Mouse (Mus musculus) forebrain, embryonic 13.5 days (tissue): Measurements from ENCODE around the gene Epb42. TPM values are rescaled to one million over a fixed set of nuclear protein-coding genes. Genes with fewer than 3 reads are reported as not detected.
"Not testable (repeated sequence)": the region's sequence is repeated elsewhere in the genome, so short reads cannot be mapped to it uniquely, and the experiment has no call there.

Source experiments
- ATAC-seq: fragments of 200-750 bp; cut with Nextera tagmentation; 2 replicates; pipeline ENCODE4 v1.8.0; 2017
- H3K27ac ChIP-seq: fragments of 300-500 bp; sonication (generic); 2 replicates; pipeline ENCODE4 v1.5.1; 2015; ENCODE audit warnings: inconsistent platforms, mild to moderate bottlenecking, moderate library complexity
- H3K27me3 ChIP-seq: fragments of 300-500 bp; sonication (generic); 2 replicates; pipeline ENCODE4 v1.6.1; 2015; ENCODE audit warnings: mild to moderate bottlenecking, inconsistent platforms
- H3K36me3 ChIP-seq: fragments of 300-500 bp; sonication (generic); 2 replicates; pipeline ENCODE4 v1.6.1; 2015; ENCODE audit warnings: mild to moderate bottlenecking, inconsistent platforms; ENCODE audit not compliant: poor library complexity, severe bottlenecking
- H3K4me1 ChIP-seq: fragments of 300-500 bp; sonication (generic); 2 replicates; pipeline ENCODE4 v1.6.1; 2015; ENCODE audit warnings: inconsistent platforms
- H3K4me2 ChIP-seq: fragments of 300-500 bp; sonication (generic); 2 replicates; pipeline ENCODE4 v1.6.1; 2015; ENCODE audit warnings: inconsistent platforms, mild to moderate bottlenecking, moderate library complexity
- H3K4me3 ChIP-seq: fragments of 300-500 bp; sonication (generic); 2 replicates; pipeline ENCODE4 v1.5.1; 2015; ENCODE audit warnings: mild to moderate bottlenecking, inconsistent platforms
- H3K9ac ChIP-seq: fragments of 300-500 bp; sonication (generic); 2 replicates; pipeline ENCODE4 v1.6.1; 2015; ENCODE audit warnings: mild to moderate bottlenecking, inconsistent platforms
- H3K9me3 ChIP-seq: fragments of 300-500 bp; sonication (generic); replicated peaks from 2 replicates; pipeline ENCODE4 v1.6.1; 2016; ENCODE audit warnings: inconsistent platforms
- WGBS: fragments of 180-500 bp; shearing (Covaris S2); methylation state at CpG from one replicate; pipeline ENCODE4 v1.1.7; 2015; 5-methylcytosine and 5-hydroxymethylcytosine counted together
- microRNA-seq: library from miRNA; unstranded; fragments of <30 nt; microRNA quantifications from one replicate; pipeline ENCODE4, GENCODE M21; 2016
- polyA plus RNA-seq: library from polyadenylated mRNA; unstranded; fragments of >200 nt; fragmentation: Nextera tagmentation; extraction: Ambion mirVana; gene quantifications from 2 replicates; pipeline ENCODE4 v1.2.1, GENCODE M21; 2015

Epb42 gene
- polyA plus RNA-seq, 1 experiment from 2014 or later = 0.67 TPM

GRCm38 (mm10) chr2:120976990-120977925 is 59.6 kb downstream of the Epb42 start, which contains the start of gene Tmem62:
TSS of gene Tmem62 (plus strand) at chr2:120977017.
- ATAC-seq = peak; percentile 72
- no peak within 1 kb of the TSS; the same call in none of the 2 replicates for H3K27ac ChIP-seq
- no peaks in the 10 kb centered on the region for H3K36me3 ChIP-seq
- WGBS = 1% methylated on average over 66 of the region's 71 CpGs
- H3K4me3 ChIP-seq = peak within 1 kb of the TSS; percentile 71
- H3K9ac ChIP-seq = peak within 1 kb of the TSS; percentile 79
- no peaks in the 10 kb centered on the region for H3K27me3 ChIP-seq
- H3K9me3 ChIP-seq = no peaks in the 10 kb centered on the region
- 0 out of 2 replicates have a peak, but pooled peaks cover 9% of the 10 kb centered on the region for H3K4me1 ChIP-seq
- peak within 1 kb of the TSS; percentile 93 for H3K4me2 ChIP-seq

GRCm38 (mm10) chr2:120976308-120976707 is 60.6 kb downstream of the Epb42 start:
- Histone ChIP-seq H3K4me3 (no peak overlapping the region), H3K27me3 (no peaks in the 10 kb centered on the region), H3K36me3 (no peaks in the 10 kb centered on the region), H3K9ac (no peak overlapping the region), H3K27ac (no peak overlapping the region), H3K4me2 (0 out of 2 replicates have a peak overlapping the region, but pooled peaks have one; percentile 19), H3K4me1 (0 out of 2 replicates have a peak, but pooled peaks cover 10% of the 10 kb centered on the region), H3K9me3 (no peaks in the 10 kb centered on the region)
- WGBS = 48% methylated on average over 4 of the region's 4 CpGs
- ATAC-seq = no peak

DNA sequence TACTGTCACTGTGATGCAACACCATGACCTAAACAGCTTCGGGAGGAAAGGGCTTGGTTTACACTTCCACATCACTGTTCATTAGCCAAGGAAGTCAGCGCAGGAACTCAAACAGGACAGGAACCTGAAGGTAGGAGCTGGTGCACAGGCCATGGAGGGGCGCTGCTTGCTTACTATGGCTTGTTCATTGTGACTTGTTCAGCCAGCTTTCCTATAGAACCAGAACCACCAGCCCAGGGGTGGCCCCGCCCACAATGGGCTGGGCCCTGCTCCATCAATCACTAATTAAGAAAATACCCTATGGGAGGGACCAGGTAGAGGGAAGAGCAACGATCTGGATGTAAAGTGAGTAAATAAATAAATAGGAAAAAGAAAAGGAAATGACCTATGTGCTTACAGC is 63.9 kb downstream of the Epb42 start:
- H3K9me3 ChIP-seq = no peaks in the 10 kb centered on the region
- no peaks in the 10 kb centered on the region for H3K27me3 ChIP-seq
- peaks cover 29% of the 10 kb centered on the region for H3K4me1 ChIP-seq
- no peak overlapping the region for H3K4me3 ChIP-seq
- H3K36me3 ChIP-seq = no peaks in the 10 kb centered on the region
- H3K27ac ChIP-seq = no peak overlapping the region
- 15% methylated on average over 5 of the region's 5 CpGs for WGBS
- no peak for ATAC-seq
- H3K4me2 ChIP-seq = no peak overlapping the region
- no peak overlapping the region for H3K9ac ChIP-seq

GRCm38 (mm10) chr2:120972257-120972656 is 64.6 kb downstream of the Epb42 start:
- not testable (repeated sequence) for ATAC-seq, H3K4me2 ChIP-seq, H3K27ac ChIP-seq, H3K27me3 ChIP-seq, H3K9me3 ChIP-seq, H3K9ac ChIP-seq, H3K36me3 ChIP-seq, H3K4me3 ChIP-seq
- H3K4me1 ChIP-seq = peaks cover 24% of the 10 kb centered on the region
- 96% methylated on average over 8 of the region's 8 CpGs for WGBS

- H3K4me2 ChIP-seq = no peak overlapping the region
Observed at GRCm38 (mm10) chr2:120971766-120972165, 65.1 kb downstream of the Epb42 start.

DNA sequence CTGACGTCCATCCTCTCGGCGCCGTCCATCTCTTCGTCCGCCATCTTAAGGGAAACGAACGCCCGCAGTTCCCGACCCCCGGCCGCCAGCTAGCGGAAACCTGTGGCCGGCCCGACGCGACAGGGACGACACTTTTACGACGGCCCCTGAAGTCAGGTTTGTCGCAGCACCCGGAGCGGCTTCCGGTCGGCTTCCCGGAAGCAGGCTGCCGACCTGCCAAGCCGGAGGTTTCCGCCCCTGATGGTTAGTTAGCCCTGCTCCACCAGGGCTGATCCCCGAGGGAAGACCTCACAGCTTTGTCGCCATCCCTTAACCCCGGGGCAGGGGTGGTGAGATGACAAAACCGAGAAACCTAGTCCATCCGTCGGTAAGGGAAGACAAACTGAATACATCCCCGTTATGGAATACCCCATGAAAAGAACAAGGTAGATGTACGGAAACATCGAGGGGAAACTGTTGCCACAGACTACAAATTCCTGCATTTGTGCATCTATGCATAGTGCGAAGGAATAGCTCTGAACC is 66.3 kb downstream of the Epb42 start, which contains the start of gene Ubr1:
TSS of gene Ubr1 (minus strand) at position 157 of the 522 bp plus-strand sequence.
- ATAC-seq = peak; percentile 88
- Histone ChIP-seq H3K36me3 (no peaks in the 10 kb centered on the region), H3K27me3 (no peaks in the 10 kb centered on the region), H3K4me2 (peak within 1 kb of the TSS; percentile 70), H3K9me3 (no peaks in the 10 kb centered on the region), H3K4me3 (peak within 1 kb of the TSS; percentile 84), H3K27ac (peak within 1 kb of the TSS; percentile 85), H3K9ac (peak within 1 kb of the TSS; percentile 85), H3K4me1 (peaks cover 28% of the 10 kb centered on the region)
- under 1% methylated on average over 39 of the region's 39 CpGs for WGBS

More at GRCm38 (mm10) chr2:120971766-120972165, 65.1 kb downstream of the Epb42 start:
- Histone ChIP-seq H3K9ac (no peak overlapping the region), H3K27me3 (no peaks in the 10 kb centered on the region), H3K4me3 (no peak overlapping the region), H3K27ac (no peak overlapping the region), H3K9me3 (no peaks in the 10 kb centered on the region), H3K4me1 (peaks cover 26% of the 10 kb centered on the region), H3K36me3 (no peaks in the 10 kb centered on the region)
- no peak for ATAC-seq
- 92% methylated on average over 4 of the region's 4 CpGs for whole genome bisulfite sequencing

DNA sequence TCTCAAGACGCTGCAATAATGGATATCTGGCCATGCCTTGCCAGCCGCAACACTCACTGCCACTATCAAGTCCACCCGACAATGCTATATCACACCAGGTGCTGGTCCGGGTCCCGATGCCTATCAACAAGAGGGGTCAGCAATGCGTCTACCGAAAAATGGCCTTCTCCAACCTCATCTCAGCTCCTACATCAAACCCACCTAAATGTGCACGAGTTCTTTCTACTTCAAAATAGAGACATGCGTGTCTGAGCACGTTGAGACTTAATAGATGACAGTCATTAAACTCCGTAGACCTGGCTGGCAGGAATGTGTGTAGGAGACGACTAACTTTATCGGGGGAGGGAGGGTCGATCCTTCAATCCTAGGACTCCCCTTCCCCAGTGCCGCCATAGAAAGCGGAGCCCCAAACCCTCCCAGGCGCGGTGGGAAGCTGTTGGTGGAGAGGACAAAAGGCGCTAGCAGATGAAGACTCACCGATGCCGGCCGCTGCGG is 66.8 kb downstream of the Epb42 start:
- peak overlapping the region; percentile 85 for H3K27ac ChIP-seq
- under 1% methylated on average over 23 of the region's 23 CpGs for WGBS
- H3K4me1 ChIP-seq = peaks cover 28% of the 10 kb centered on the region
- H3K4me2 ChIP-seq = peak overlapping the region; percentile 70
- H3K4me3 ChIP-seq = peak overlapping the region; percentile 84
- H3K36me3 ChIP-seq = no peaks in the 10 kb centered on the region
- H3K9ac ChIP-seq = peak overlapping the region; percentile 85
- no peaks in the 10 kb centered on the region for H3K27me3 ChIP-seq
- H3K9me3 ChIP-seq = no peaks in the 10 kb centered on the region
- peak; percentile 85 for ATAC-seq

Small RNA genes within 50 kb of the gene (microRNA-seq; reads per million reads assigned to microRNA genes)
- not detected for gene Gm44325

Other genes with a start within 250 kb of the Epb42 start
- gene Cdan1, start 186.9 kb downstream of the Epb42 start, polyA plus RNA-seq = 6.0 and 6.1 TPM in 2 replicates
- 9.3 and 9.8 TPM in 2 replicates for gene Ttbk2, start 186.5 kb downstream of the Epb42 start, polyA plus RNA-seq
- 32.1 and 34.9 TPM in 2 replicates for gene Ubr1, start 66.4 kb downstream of the Epb42 start, polyA plus RNA-seq
- gene Tmem62, start 60.1 kb downstream of the Epb42 start, polyA plus RNA-seq = 4.6 and 5.3 TPM in 2 replicates
- 61.6 TPM in 2 replicates for gene Ccndbp1, start 28.7 kb downstream of the Epb42 start, polyA plus RNA-seq
- gene Tgm5, start 48.8 kb upstream of the Epb42 start, polyA plus RNA-seq = 0.10 TPM in 1 of 2 replicates, not detected in the other
- not detected in 2 replicates for gene Tgm7, start 72.7 kb upstream of the Epb42 start, polyA plus RNA-seq
- gene Adal, start 103.4 kb upstream of the Epb42 start, polyA plus RNA-seq = 28.7 and 29.9 TPM in 2 replicates
- gene Lcmt2, start 103.6 kb upstream of the Epb42 start, polyA plus RNA-seq = 25.1 and 26.6 TPM in 2 replicates
- gene Tubgcp4, start 133.6 kb upstream of the Epb42 start, polyA plus RNA-seq = 68.8 and 70.4 TPM in 2 replicates
- 11.9 and 12.1 TPM in 2 replicates for gene Zscan29, start 134.1 kb upstream of the Epb42 start, polyA plus RNA-seq
- 179 and 204 TPM in 2 replicates for gene Trp53bp1, start 234.3 kb upstream of the Epb42 start, polyA plus RNA-seq